Mouse (Mus musculus): ENCODE measurements at regions not wholly inside any gene's neighbourhood (a gene's known extent, or its start where the extent isn't known, plus 50 kb on each side); places are given as distances from the start of the nearest gene placed in this dataset.

DNA sequence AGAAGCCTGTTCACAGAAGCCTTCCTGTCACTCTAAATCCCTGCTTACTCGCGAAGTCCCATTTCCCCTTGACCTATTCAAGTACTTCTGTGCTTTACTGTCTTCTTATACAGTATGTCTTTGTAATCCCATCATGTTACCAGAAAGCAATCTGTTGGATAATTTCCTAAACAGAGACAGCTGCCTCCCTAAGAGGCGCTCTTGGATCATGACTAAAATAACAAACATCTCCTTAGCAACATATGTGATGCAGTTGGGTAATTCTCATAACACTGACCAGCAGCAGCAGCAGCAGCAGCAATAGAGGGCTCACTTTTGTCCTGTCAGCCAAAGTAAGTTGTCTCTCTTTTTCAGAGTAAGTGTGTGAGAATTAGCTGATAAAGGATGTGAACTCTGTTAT lies 138.1 kb upstream of the Gm11114 start:
- Histone ChIP-seq H3K4me2 (ENCODE audit: low read length) (no peak overlapping the region), H3K9ac (replicated peaks; ENCODE audit: low read length) (no peak overlapping the region), H3K4me3 (replicated peaks; ENCODE audit: low read depth, low read length) (no peak overlapping the region), H3K27me3 (ENCODE audit: control insufficient read depth, insufficient read depth, low read length) (no peaks in the 10 kb centered on the region), H3K36me3 (ENCODE audit: control insufficient read depth, insufficient read depth, low read length) (no peaks in the 10 kb centered on the region), H3K4me1 (ENCODE audit: control insufficient read depth, insufficient read depth, low read length) (no peaks in the 10 kb centered on the region), H3K9me3 (ENCODE audit: control insufficient read depth, low read length) (no peaks in the 10 kb centered on the region), H3K27ac (replicated peaks; ENCODE audit: low read depth, low read length) (no peak overlapping the region)
- DNase-seq (peak; percentile 6), ATAC-seq (ENCODE audit: low FRiP score, low TSS enrichment) (no peak)
- 48% methylated on average over 3 of the region's 3 CpGs for WGBS

DNA sequence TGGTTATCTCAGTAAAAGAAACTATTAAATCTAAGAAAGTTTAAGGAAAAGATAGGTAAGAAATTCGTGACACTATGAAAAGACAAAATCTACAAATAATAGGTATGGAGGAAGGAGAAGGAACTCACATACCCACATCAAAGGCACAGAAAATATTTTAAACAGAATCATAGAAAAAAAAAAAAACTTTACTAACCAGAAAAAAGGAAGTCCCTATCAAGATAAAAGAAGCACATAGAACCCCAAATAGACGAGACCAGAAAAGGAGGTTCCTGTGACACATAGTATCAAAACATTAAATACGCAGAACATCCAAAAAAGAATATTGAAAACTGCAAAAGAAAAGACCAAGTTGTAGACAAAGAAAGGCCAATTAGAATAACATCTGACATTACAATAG lies 111.4 kb upstream of the Gm11114 start:
- H3K9ac ChIP-seq (replicated peaks; ENCODE audit: low read length): no peak overlapping the region
- no peaks in the 10 kb centered on the region for H3K27me3 ChIP-seq (ENCODE audit: control insufficient read depth, insufficient read depth, low read length)
- no peak overlapping the region for H3K4me3 ChIP-seq (replicated peaks; ENCODE audit: low read depth, low read length)
- DNase-seq (no peak), ATAC-seq (ENCODE audit: low FRiP score, low TSS enrichment) (no peak)
- H3K36me3 ChIP-seq (ENCODE audit: control insufficient read depth, insufficient read depth, low read length): no peaks in the 10 kb centered on the region
- H3K9me3 ChIP-seq (ENCODE audit: control insufficient read depth, low read length): no peaks in the 10 kb centered on the region
- no peak overlapping the region for H3K4me2 ChIP-seq (ENCODE audit: low read length)
- WGBS: 84% methylated on average over 3 of the region's 3 CpGs
- H3K27ac ChIP-seq (replicated peaks; ENCODE audit: low read depth, low read length): no peak overlapping the region
- no peaks in the 10 kb centered on the region for H3K4me1 ChIP-seq (ENCODE audit: control insufficient read depth, insufficient read depth, low read length)

DNA sequence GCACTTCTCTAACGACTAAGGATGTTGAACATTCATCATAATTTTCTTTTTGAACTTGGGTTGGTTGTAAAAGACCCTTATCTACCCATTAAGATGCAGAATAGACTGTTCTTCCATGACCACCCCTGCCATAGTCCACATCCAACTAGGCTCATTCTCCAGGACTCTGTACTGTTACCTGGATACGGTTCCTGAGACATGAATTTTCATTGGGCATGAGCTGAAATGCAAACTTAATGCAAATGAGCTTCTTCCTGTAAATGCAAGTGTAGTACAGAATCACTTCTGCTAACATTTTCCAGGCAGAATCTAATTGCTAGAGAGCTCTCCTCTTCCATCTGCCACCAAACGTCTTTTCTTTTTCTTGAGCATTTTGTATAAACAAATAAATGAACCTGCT lies 87.7 kb upstream of the Gm11114 start:
- DNase-seq (peak; percentile 2), ATAC-seq (ENCODE audit: low FRiP score, low TSS enrichment) (no peak)
- Histone ChIP-seq H3K9ac (replicated peaks; ENCODE audit: low read length) (no peak overlapping the region), H3K4me1 (ENCODE audit: control insufficient read depth, insufficient read depth, low read length) (no peaks in the 10 kb centered on the region), H3K4me3 (replicated peaks; ENCODE audit: low read depth, low read length) (no peak overlapping the region), H3K9me3 (ENCODE audit: control insufficient read depth, low read length) (no peaks in the 10 kb centered on the region), H3K36me3 (ENCODE audit: control insufficient read depth, insufficient read depth, low read length) (no peaks in the 10 kb centered on the region), H3K4me2 (ENCODE audit: low read length) (no peak overlapping the region), H3K27ac (replicated peaks; ENCODE audit: low read depth, low read length) (no peak overlapping the region), H3K27me3 (ENCODE audit: control insufficient read depth, insufficient read depth, low read length) (no peaks in the 10 kb centered on the region)
- 64% methylated on average over 3 of the region's 3 CpGs for WGBS

All from midbrain, embryonic 14.5 days (tissue).